Mouse (Mus musculus) small intestine, adult 2 months (tissue): ENCODE results near the gene Lrrn2. TPM values are rescaled to one million over a fixed set of nuclear protein-coding genes. Genes with fewer than 3 reads are reported as not detected.

Experiments
- H3K27ac ChIP-seq: fragments of 200-500 bp; 2 replicates; pipeline ENCODE4 v1.5.1; 2012; ENCODE audit warnings: low read depth, low read length, control low read depth, inconsistent platforms; ENCODE audit not compliant: insufficient read depth
- H3K27me3 ChIP-seq: fragments of 200-500 bp; 2 replicates; pipeline ENCODE4 v1.6.1; 2012; ENCODE audit warnings: mild to moderate bottlenecking, moderate library complexity, low read length, inconsistent platforms; ENCODE audit not compliant: control insufficient read depth, insufficient read depth
- H3K36me3 ChIP-seq: fragments of 200-500 bp; 2 replicates; pipeline ENCODE4 v1.6.1; 2012; ENCODE audit warnings: mild to moderate bottlenecking, low read length, control low read depth, inconsistent platforms; ENCODE audit not compliant: control insufficient read depth, insufficient read depth
- H3K4me1 ChIP-seq: fragments of 200-500 bp; 2 replicates; pipeline ENCODE4 v1.6.1; 2012; ENCODE audit warnings: low read length, inconsistent platforms, mixed read lengths; ENCODE audit not compliant: control insufficient read depth, insufficient read depth, insufficient read length
- H3K4me3 ChIP-seq: fragments of 200-500 bp; 2 replicates; pipeline ENCODE4 v1.5.1; 2012; ENCODE audit warnings: low read depth, mild to moderate bottlenecking, control low read depth, inconsistent platforms, low read length, moderate library complexity
- CTCF ChIP-seq: fragments of 200-500 bp; IDR thresholded peaks from 2 replicates; pipeline ENCODE4 v1.5.1; 2012; ENCODE audit warnings: low read depth, mild to moderate bottlenecking, control low read depth, inconsistent platforms, low read length, moderate library complexity, mixed read lengths; ENCODE audit not compliant: insufficient replicate concordance, insufficient read length; ENCODE audit errors: extremely low read depth
- POLR2A ChIP-seq: fragments of 200-500 bp; IDR thresholded peaks from 2 replicates; pipeline ENCODE4 v1.6.1; 2012; ENCODE audit warnings: low read depth, mild to moderate bottlenecking, control low read depth, inconsistent platforms, low read length, moderate library complexity
- WGBS: fragments of 180-500 bp; shearing (Covaris S2); methylation state at CpG from one replicate; pipeline ENCODE4 v1.1.7; 2018; 5-methylcytosine and 5-hydroxymethylcytosine counted together
- polyA plus RNA-seq: library from polyadenylated mRNA; depleted of rRNA; stranded (reverse); fragments of >200 nt; gene quantifications from 2 replicates; pipeline ENCODE4 v1.2.3, GENCODE M21; 2012

Gene Lrrn2
- polyA plus RNA-seq, 1 experiment = 1.1 TPM

- H3K27me3 ChIP-seq = no peaks in the 10 kb centered on the region; the same call in 1 of the 2 replicates
- WGBS = 22% methylated on average over 8 of the region's 8 CpGs
These were observed 37.5 kb downstream of the Lrrn2 start for GRCm38 (mm10) chr1:132917554-132917953.

GRCm38 (mm10) chr1:132918117-132918680 is 38.1 kb downstream of the Lrrn2 start:
- Histone ChIP-seq H3K4me1 (no peaks in the 10 kb centered on the region), H3K36me3 (no peaks in the 10 kb centered on the region), H3K27me3 (no peaks in the 10 kb centered on the region; the same call in 1 of the 2 replicates), H3K27ac (no peak overlapping the region), H3K4me3 (no peak overlapping the region)
- TF ChIP-seq CTCF (no peak), POLR2A (no peak)
- 22% methylated on average over 10 of the region's 10 CpGs for WGBS

More at GRCm38 (mm10) chr1:132917554-132917953, 37.5 kb downstream of the Lrrn2 start:
- Histone ChIP-seq H3K4me3 (no peak overlapping the region), H3K36me3 (no peaks in the 10 kb centered on the region), H3K27ac (no peak overlapping the region), H3K4me1 (no peaks in the 10 kb centered on the region)
- TF ChIP-seq POLR2A (no peak), CTCF (no peak)

DNA sequence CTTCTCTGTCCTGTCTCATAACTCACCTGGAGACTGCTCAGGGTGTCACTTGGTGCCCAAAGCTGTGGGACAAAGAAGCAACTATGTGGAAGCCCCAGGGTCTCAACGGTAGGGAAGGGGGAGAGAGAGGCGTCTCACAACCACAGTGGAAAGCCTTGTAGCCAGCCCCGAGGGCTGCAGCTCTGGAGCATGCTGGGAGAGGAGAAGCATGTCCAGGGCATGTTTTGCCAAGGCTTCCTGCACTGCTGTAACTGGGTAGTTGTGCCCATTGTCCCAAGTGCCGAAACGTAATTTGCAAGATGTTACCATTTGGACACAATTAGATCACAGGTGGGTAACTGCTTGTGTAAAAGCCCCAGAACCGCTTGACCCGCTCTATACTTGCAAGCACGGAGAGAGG is 39.2 kb downstream of the Lrrn2 start:
- Histone ChIP-seq H3K4me3 (no peak overlapping the region), H3K27me3 (no peaks in the 10 kb centered on the region; the same call in 1 of the 2 replicates), H3K36me3 (no peaks in the 10 kb centered on the region), H3K4me1 (no peaks in the 10 kb centered on the region), H3K27ac (no peak overlapping the region)
- WGBS = 82% methylated on average over 8 of the region's 8 CpGs
- TF ChIP-seq POLR2A = no peak

- Histone ChIP-seq H3K4me3 (no peak overlapping the region), H3K27me3 (no peaks in the 10 kb centered on the region; the same call in 1 of the 2 replicates), H3K4me1 (no peaks in the 10 kb centered on the region), H3K36me3 (no peaks in the 10 kb centered on the region), H3K27ac (no peak overlapping the region)
- 24% methylated on average over 13 of the region's 13 CpGs for WGBS
- TF ChIP-seq POLR2A (no peak), CTCF (no peak)
These were observed 41.0 kb downstream of the Lrrn2 start for GRCm38 (mm10) chr1:132921071-132921470.

DNA sequence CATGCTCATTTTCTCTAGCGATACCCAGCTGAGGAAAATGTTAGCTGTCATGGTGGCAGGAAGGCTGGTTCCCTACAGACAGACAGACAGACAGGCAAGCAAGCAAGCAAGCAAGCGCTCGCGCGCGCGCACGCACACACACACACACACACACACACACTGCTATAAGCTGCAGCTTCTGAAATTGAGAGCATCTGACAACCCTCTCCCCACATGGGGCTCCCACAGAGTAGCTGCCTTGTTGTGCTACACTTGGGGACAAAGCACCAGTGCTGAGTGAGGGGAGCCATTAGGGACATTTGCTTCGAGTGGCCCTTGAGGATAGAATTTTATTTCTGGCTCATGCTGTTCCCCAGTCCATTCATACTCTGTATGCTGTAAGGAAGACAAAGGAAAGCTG is 42.2 kb downstream of the Lrrn2 start:
- Histone ChIP-seq H3K4me1 (no peaks in the 10 kb centered on the region), H3K4me3 (no peak overlapping the region), H3K36me3 (no peaks in the 10 kb centered on the region), H3K27ac (no peak overlapping the region), H3K27me3 (no peaks in the 10 kb centered on the region; the same call in 1 of the 2 replicates)
- WGBS = 87% methylated on average over 9 of the region's 9 CpGs
- TF ChIP-seq POLR2A = no peak
- no peak for TF ChIP-seq CTCF

DNA sequence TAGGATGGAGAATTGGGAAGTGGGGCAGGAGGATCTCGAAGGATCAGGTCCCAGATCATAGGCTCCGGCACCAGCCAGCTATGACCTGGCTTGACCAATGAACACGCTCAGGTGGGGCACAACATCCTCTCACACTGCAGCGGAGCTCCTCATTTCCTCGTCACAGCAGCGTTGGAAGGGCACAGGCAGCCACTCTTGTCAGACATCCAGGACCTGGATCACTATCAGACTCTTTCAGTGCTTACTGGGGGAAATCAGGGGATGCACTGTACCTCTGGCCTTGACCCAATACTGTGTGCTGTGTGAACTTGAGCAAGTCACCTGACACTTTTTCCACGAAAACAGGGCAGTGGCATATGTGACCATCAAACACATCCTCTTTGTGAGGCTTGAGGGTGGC is 45.2 kb downstream of the Lrrn2 start:
- Histone ChIP-seq H3K36me3 (no peaks in the 10 kb centered on the region), H3K27ac (no peak overlapping the region), H3K4me1 (no peaks in the 10 kb centered on the region), H3K4me3 (no peak overlapping the region), H3K27me3 (no peaks in the 10 kb centered on the region)
- TF ChIP-seq CTCF = no peak
- TF ChIP-seq POLR2A = no peak
- WGBS = 71% methylated on average over 7 of the region's 7 CpGs

- TF ChIP-seq CTCF = no peak
- no peak for TF ChIP-seq POLR2A
- WGBS = 48% methylated on average over 19 of the region's 19 CpGs
- Histone ChIP-seq H3K4me3 (no peak overlapping the region), H3K4me1 (no peaks in the 10 kb centered on the region), H3K27ac (no peak overlapping the region), H3K27me3 (no peaks in the 10 kb centered on the region), H3K36me3 (no peaks in the 10 kb centered on the region)
These were observed 48.2 kb downstream of the Lrrn2 start for GRCm38 (mm10) chr1:132928032-132928906.
